Mouse (Mus musculus) MN1 (cell line): ENCODE results near the gene Otogl.
A peak's percentile ranks its signal among the peaks of the same experiment; 100 is the strongest.
"Not testable (repeated sequence)": the region's sequence is repeated elsewhere in the genome, so short reads cannot be mapped to it uniquely, and the experiment has no call there.

Experiments used
- DNase-seq: peaks from one replicate; pipeline ENCODE4 v3.0.0-alpha.2; 2016; ENCODE audit warnings: low spot score

Otogl gene

DNA sequence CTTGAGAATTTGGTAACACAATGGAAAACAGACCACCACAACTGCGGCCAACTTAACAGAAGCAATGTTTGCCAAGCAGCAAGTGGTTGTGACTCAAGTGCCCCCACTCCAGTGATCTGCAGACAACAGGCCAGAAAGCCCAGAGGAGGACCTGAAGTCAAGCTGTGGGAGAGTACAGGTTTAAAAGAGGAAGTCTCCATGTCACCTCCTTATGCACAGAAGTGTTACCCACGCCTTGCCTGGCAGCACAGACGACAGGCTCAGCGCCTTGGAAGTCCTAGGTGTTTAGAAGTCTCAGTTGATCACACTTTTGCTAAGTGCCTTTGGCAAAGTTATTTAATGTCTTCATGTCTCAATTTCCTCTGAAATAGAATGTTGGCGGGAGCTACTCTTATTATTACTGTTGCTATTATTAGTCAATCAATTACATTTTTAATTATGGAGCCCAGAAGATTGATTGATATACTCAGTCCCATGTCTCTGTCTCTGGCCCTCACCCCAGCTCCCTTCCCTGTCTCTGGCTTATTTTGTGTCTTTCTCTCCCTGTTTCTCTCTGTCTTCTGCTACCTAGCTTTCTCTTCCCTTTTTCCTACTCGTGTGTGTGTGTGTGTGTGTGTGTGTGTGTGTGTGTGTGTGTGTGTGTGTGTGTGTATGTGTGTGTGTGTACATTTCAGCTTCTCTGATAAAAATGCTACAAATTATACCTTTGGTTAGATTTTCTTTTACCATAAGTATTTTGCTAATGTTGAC is 101.1 kb downstream of the Otogl start:
- no peak for DNase-seq

DNA sequence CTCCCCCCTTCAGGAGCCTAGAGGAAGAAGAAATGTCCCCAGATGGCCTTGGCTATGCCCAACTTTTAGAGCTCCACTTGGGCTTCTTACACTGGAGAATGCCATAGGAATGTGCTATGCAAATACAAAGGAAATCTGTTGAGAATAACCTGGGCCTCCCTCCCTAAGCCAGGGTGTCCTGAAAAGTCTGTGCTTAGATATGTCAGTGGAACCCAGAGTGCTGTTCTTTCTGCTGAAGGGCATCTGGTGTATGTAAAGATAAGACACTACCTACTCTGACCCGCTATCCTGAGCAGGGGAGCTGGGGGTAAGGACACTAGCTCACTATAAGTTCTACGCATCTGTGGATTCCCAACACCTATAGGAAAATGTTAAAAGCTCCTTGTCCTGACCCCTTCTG is 106.7 kb downstream of the Otogl start:
- no peak for DNase-seq

DNA sequence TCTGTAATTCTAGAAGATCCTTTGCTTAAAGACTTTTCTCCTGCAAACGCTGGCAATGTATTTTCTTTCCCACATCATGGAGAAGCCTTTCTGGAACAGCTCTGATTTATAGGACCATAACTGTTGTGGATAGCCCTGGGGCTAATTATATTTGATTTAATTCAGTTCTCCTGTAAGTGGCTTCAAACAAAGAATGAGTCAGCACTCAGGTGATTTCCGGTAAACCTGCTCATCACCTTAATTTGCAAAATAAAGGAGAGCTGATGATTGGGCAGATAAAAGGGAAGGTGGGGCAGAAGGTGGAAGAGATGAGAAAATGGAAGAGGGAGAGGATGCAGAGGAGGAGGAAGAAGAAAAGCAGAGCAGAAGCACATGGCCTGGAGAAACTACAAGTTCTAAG is 107.6 kb downstream of the Otogl start:
- DNase-seq, result not testable (repeated sequence)

DNA sequence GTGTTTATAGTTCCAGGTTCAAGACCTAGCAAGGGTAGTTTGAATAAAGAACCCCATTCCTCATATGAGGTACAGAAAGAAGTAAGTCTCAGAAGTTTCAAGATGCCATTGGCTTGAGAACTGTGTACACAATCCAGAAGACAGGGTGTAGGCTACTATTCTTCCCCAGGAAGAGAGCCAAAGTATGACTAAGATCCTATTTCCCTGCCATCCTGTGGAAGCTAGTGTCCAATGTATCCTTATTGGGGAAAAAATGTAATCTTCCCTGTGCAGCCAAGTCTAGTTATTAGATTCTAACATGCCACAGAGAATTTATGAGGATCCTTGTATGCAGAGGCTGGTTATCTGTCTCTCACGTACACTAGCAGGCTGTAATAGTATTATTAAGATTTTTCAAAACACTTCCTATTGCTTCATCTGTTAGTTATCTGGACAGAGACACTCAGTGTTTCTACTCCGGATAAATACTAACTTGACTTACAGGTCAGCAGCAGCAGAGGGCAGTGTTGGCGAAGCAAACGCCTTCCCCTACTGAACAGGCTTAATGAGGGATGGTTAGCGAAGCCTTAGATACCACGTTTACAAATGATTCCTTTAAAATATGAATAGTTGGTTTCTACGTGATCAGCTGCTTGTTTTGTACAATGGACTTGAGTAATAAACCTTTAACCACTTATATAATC is 112.1 kb downstream of the Otogl start:
- DNase-seq, result peak; percentile 83

DNA sequence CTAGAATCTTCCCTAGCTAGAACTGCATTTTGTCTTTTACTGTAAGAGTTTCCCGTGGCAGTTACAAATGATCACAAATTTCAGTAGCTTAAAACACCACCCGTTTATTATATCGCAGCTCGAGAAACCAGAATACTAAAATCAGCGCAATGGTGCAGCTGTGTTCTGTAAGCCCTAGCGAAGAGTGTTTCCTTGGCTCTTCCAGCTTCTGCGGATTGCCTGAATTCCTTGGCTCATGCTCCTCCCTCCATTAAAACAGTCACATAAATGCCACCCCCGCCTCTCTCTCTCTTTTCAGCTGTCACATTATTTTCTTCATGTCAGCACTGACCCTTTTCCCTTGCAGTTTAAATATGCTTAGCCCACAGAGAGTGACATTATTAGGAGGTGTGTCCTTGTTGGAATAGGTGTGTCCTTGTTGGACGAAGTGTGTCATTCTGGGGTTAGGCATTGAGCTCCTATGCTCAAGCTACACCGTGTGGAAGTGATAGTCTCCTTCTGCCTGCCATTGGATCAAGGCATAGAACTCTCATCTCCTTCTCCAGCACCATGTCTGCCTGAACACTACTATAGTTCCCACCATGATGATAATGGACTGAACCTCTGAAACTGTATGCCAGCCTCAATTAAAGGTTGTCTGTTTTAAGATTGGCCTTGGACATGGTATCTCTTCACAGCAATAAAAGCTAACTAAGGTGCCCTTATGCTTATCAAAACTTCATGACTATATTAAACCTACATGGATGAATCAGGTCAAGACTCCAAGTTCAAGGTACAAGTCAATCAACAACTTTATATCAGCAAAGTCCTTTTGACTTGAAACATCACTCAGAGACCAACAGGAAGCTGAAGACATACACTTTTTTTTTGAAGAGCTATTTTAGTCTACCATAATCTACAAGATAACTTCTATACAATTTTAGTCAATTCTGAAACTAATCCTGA is 116.8 kb downstream of the Otogl start:
- DNase-seq, result no peak

DNA sequence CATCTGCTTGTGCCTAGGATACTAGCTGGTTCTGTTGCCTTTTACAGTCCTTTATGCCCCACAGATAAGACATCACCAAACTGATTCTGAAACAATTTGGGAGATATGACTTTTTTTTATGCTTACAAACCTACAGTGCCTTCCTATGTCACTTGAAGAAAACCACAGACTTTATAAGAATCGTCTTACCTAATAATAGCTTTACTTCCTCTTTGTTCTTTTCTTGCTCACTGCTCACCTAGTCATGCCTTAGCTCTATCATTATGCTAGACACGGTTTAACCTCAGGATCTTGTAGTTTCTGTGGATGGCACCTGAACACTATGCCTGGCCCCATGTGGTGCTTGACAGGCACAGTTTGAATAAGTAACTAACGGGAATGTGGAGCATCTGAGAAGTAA is 119.4 kb downstream of the Otogl start:
- DNase-seq, result no peak

DNA sequence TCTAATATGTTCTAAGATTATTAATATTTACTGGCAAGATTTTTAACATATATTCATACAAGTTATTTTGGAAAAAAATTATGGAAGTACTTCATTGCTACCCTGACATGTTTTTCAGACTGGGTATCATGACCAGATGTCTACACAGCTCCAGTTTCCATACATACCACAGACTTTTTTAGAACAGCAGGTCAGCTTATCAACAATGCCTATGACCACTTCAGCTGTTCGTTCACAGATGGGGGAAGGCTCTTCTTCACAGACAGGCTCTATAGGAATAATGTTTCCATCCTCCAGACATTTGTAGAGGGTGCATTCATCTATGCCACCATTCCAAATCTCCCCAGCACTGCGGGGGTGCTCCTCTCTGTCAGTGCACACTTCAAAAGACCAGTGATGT is 132.4 kb downstream of the Otogl start:
- DNase-seq, result no peak

DNA sequence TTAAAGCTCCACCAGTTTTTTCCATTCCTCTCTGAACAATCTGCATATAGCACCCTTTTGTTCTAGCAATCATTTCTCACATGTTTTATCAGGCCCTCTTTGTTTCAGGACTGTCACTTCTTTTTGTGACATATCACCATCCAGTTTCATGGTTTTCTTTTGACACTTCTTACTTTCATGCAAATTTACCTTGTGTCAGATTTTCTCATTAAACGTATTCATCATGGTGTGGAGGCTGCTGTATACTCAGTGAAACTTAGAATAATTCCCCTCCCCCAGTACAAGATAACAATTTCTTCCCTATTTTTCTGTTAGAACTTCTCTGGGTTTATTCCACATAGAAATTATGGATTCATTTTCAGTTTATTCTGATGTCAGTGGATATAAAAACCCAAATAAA is 152.3 kb downstream of the Otogl start:
- DNase-seq, result no peak

DNA sequence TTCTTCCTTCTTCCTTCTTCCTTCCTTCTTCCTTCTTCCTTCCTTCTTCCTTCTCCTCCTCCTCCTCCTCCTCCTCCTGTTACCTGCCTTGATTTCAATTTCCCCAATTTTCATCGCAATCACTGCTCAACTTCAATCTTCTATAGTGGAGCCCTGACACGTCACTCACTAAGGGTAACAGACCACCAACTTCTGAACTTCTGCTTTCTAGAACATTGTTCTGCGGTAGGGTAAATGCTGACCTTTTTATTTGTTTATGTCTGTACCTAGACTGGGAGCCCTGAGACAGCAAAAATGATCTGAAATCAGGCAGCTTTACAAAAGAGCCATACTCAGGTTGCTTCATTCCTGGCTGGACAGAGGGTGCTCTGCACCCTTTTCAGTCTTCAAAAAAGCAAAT is 158.5 kb downstream of the Otogl start:
- DNase-seq, result no peak

DNA sequence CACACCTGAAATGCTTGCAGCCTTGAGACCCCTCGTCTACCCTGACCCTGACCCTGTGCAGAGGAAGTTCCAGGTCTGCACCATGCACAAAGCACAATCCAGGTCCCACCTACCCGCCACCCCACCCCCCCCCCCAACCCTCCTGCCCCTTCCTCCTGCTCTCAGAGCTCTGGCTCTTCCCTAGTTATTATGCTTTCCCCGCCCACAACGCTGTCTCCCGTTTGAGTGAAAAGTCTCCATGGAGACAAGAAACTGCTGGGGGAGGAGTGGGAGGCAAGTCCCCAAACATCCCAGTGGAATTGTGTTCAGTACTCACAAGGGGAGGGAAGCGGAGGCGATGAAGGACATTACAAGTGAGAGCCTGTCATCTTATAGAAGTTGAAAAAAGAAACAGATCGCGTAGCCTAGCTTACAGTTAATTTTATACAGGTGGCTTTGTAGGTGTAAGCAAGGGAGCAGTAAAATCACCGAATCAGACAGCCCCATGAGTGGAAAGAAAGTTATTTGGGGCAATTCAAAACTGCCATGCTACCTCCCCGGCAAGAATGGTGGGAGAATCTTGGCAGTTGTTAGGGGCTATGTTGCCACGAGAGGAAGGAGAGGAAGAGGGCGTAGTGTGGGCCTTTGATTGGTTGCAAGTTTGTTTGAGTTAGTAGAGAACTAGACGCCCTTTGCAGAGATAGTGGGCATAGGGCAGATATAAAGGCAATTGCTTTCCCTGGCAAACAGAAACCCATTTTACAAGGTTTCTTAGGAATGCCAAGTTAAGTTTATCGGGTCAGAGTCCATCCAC is 159.4 kb downstream of the Otogl start:
- DNase-seq, result no peak

DNA sequence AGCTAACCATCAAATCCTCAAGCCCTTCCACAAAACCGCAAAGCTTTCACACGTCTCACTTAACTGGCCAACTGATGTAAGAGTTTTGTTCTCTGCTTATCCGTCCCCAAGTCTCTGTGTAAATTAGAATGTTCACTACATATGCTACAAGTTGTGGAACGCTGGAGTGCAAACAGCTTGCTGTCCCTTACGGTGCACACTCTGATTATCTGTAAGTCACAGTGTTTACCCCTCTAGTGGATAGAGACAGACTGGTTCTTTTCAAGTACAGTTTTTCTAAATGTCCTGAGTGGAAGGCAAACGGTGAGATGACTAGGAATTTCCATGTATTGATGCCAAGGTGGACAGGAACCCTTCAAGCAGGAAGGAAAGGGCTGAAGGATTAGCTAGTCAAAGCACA is 160.0 kb downstream of the Otogl start:
- DNase-seq, result no peak

DNA sequence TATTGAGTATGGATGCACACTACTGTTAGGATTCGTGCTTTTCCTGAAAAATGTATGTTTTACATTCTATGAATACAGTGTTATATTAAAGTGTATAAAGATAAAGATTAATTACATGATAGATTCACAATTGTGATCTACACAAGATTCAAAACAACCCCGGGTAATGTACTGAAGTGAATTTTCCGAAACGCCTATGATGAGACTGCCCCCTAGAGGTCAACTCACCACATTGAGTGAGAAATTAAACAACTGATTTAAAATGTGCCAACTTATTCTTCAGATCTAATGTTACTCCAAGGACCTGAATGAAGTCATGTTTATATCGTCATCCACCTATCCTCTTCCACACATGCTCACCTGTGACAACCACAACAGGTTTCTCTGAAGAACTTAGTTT is 164.4 kb downstream of the Otogl start:
- DNase-seq, result peak; percentile 68

DNA sequence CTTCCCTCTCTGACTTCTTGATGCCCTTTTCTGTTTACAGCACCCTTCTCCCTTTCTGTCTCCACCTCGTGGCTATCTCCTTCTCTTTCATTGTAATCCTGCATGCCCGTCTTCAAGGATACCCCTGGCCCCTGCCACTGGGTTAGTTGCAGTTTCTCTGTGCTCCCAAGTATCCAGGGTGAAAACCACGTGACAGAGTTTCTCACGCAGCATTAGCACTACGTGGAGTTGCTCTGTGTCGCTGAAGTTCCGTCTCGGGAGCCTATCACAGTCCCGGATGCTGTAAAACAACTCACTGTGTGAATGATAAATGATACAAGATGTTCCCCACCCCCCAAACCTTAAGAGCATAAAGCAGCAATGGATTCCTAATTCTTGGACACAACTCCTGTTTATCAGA is 165.2 kb downstream of the Otogl start:
- peak; percentile 27 for DNase-seq

DNA sequence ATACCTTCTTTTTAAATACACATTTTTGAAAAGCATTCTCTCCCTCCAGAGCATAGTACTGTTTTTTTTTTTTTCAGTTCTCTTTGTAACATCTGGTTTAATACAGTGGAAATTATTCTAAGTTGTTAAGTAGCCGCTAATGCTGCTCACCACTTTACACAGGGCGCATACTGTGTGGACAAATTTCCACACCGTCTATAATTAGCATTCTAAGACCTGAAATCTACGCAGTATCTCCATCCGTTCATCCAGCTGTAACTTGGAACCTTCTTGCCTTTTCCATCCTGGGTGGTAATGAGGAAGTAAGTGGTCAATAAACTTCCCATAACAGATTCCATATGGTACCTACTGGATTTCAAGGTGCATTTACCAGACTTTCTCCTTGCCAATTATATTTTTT is 172.1 kb downstream of the Otogl start:
- no peak for DNase-seq

DNA sequence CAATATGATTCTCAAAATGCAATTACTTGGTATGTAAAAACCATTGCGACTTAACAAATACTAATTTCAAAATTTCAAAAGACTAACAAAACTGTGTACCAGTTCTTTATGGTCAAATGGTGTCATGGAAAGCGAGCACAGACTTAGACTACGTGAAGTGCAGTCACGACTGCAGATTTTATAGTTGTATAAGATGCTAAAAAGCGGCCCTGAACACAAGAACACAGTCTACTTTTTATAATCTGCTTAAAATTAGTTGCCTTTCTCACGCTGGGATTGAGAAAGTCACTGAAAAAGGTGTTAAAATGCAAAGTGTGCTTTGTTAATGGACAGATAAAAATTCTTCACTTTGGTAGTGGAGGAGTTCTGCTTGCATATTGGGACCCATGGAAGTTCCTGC is 174.2 kb downstream of the Otogl start:
- DNase-seq, result no peak

DNA sequence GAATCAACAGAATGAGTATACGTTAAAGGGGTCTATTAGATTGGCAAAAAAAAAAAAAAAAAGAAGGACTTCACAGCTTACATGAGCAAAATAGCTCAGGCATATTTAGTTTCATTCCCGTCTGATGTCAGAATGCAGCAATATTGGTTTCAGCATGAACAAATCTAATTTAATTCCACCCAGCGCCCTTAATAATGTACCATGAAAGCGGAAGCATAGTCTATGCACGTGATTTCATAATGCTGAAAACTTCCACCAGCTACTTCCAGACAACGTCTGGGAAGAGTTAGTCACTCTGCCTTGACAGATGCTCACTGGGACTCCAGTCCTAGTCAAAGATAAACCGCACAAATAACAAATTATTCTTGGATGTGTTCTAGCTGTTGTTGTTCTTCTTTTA is 176.5 kb downstream of the Otogl start:
- peak; percentile 76 for DNase-seq

DNA sequence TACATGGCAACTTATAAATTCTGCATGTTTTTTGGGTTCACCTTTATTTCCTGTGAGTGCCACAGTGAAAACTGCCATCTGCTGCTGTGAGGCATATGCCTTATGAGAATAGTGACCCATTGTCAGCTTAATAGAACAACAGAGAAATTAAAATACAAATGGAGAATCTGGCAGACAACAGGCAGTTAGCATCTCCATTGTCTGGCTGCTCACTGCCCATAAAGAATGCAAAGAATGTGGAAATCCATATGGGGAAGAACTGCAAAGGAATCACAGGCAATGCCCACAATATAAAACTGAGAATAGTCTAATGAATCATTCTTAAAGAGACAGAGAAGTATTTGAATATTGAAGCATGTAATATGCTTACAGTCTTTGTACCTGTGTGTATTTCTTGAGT is 177.6 kb downstream of the Otogl start:
- no peak for DNase-seq

DNA sequence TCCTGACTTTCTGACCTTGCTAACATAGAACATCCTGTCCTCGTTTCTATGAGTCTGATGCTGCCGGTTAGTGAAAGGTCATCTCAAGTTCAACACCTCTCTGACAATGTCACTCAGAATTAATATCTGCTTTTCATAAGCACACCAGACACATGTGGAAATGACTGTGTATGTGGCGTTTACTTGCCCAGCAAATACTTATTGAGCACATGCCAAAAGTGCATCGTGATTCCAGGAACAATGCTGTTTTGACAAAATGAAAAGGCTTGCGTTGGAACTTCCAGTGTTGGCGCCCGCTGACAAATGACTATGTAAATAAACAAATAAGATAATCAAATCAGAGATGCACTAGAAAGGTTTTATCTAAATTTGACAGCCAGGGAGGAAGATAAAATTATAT is 186.3 kb downstream of the Otogl start:
- peak; percentile 54 for DNase-seq

DNA sequence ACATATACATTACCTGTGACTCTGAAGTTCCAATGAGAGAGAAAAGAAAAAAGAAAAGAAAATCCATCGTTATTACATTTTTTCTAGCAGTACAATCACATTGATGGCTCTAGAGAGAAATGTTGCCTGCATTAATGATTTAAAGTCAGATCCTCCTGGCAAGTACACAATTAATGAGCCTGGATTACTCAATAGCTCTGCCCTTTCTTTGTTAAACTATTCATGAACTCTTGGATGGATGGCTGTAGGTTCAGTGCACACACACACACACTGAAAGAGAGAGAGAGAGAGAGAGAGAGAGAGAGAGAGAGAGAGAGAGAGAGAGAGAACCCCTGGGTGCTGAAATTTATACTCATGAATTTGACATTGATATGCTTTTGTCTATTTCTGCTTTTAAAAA is 192.1 kb downstream of the Otogl start, which contains the start of gene Ptprq:
Gene Ptprq, minus strand, starts transcription at position 246 of the 400 bp plus-strand sequence.
- DNase-seq, result no peak
